Comparison of ENCODE assay signal across 8 mouse cellular contexts in genomic region chr13:62652681-62653368, GRCm38 (mm10). TPM values are rescaled to one million over a fixed set of nuclear protein-coding genes. Genes with fewer than 3 reads are reported as not detected.
A peak's percentile ranks its signal among the peaks of the same experiment; 100 is the strongest.
DNase-seq lines count a peak whose midpoint lies in the region; ATAC-seq and TF ChIP-seq lines count a peak whose summit lies in the region.
"Not testable (repeated sequence)": the region's sequence is repeated elsewhere in the genome, so short reads cannot be mapped to it uniquely, and the experiment has no call there.

No protein-coding gene starts in this region.

- H3K4me2 ChIP-seq in heart, embryonic 12.5 days, result peak overlapping the region; percentile 69
- peak overlapping the region; percentile 55 for H3K4me2 ChIP-seq in kidney, embryonic 16.5 days (replicated peaks; ENCODE audit: low read depth, low read length)

- ATAC-seq in heart, embryonic 12.5 days (ENCODE audit: insufficient number of reproducible peaks, low FRiP score), result peak; percentile 95
- peak; percentile 100 for ATAC-seq in kidney, embryonic 16.5 days (ENCODE audit: low FRiP score, low TSS enrichment)

- H3K79me3 ChIP-seq in C2C12 (ENCODE audit: low read depth), result not testable (repeated sequence)

- peak overlapping the region; percentile 56 for H3K9ac ChIP-seq in heart, embryonic 12.5 days
- H3K9ac ChIP-seq in kidney, embryonic 16.5 days (replicated peaks; ENCODE audit: low read length), result peak overlapping the region; percentile 64

- H3K27me3 ChIP-seq in C2C12 (ENCODE audit: control insufficient read depth, insufficient read depth, insufficient read length); erythroblast, embryonic 14.5 days (ENCODE audit: control insufficient read depth); heart, embryonic 12.5 days (replicated peaks); kidney, embryonic 16.5 days (ENCODE audit: insufficient read depth, low read length): not testable (repeated sequence)

- DNase-seq in brain, adult 2 months (ENCODE audit: low read depth, low spot score), result peak; percentile 90
- DNase-seq in liver, result peak; percentile 52
- DNase-seq in monocyte, adult 2 months (ENCODE audit: low read depth in 1 of 2, low spot score in 2 of 2), result peak; percentile 9 to 23
- DNase-seq in spleen, postnatal 36 days (ENCODE audit: low spot score in 2 of 2), result peak; percentile 76 to 77

- WGBS in heart, embryonic 12.5 days, result 1% methylated on average over 16 of the region's 16 CpGs
- WGBS in kidney, embryonic 16.5 days, result 1% methylated on average over 16 of the region's 16 CpGs

- peak overlapping the region; percentile 23 for H3K4me3 ChIP-seq in C2C12 (ENCODE audit: insufficient read depth, poor library complexity, severe bottlenecking)
- peak overlapping the region; percentile 62 for H3K4me3 ChIP-seq in erythroblast, embryonic 14.5 days (replicated peaks)
- H3K4me3 ChIP-seq in heart, embryonic 12.5 days, result peak overlapping the region; percentile 62
- H3K4me3 ChIP-seq in kidney, embryonic 16.5 days (ENCODE audit: low read length), result peak overlapping the region; percentile 57

- H3K79me2 ChIP-seq in C2C12 (ENCODE audit: control insufficient read depth, insufficient read depth), result not testable (repeated sequence)

- not testable (repeated sequence) for H3K9me3 ChIP-seq in erythroblast, embryonic 14.5 days (ENCODE audit: control insufficient read depth, low read length); heart, embryonic 12.5 days (replicated peaks); kidney, embryonic 16.5 days (ENCODE audit: low read length)

- not testable (repeated sequence) for H3ac ChIP-seq in C2C12 (ENCODE audit: control insufficient read depth, insufficient read length, low read depth)

- not testable (repeated sequence) for TF ChIP-seq CTCF in C2C12 (IDR thresholded peaks at IDR 0.05; ENCODE audit: control insufficient read depth, insufficient read depth, insufficient read length)

- not testable (repeated sequence) for H3K27ac ChIP-seq in heart, embryonic 12.5 days (ENCODE audit: poor library complexity, severe bottlenecking); kidney, embryonic 16.5 days (ENCODE audit: low read length)

- H3K4me1 ChIP-seq in erythroblast, embryonic 14.5 days (ENCODE audit: control insufficient read depth); heart, embryonic 12.5 days (replicated peaks); kidney, embryonic 16.5 days (ENCODE audit: insufficient read depth, low read length): not testable (repeated sequence)

- not testable (repeated sequence) for H3K36me3 ChIP-seq in C2C12 (ENCODE audit: control insufficient read depth, insufficient read depth); erythroblast, embryonic 14.5 days (ENCODE audit: control insufficient read depth); heart, embryonic 12.5 days; kidney, embryonic 16.5 days (ENCODE audit: insufficient read depth, low read length)

RNA-seq across cellular contexts. Expression of gene 6720489N17Rik, which starts 28.8 kb away (rescaled TPM):
- 0.49 TPM for polyA plus RNA-seq in C2C12 (2012; fragmentation: generic; extraction: Trizol)
- polyA plus RNA-seq in erythroblast, embryonic 14.5 days (2012), result not detected in 2 replicates
- 7.9 and 9.3 TPM in 2 replicates for polyA plus RNA-seq in heart, embryonic 12.5 days (2016; fragmentation: Nextera tagmentation; extraction: Ambion mirVana)
- 11.6 and 15.0 TPM in 2 replicates for polyA plus RNA-seq in kidney, embryonic 16.5 days (2015; fragmentation: Nextera tagmentation; extraction: Ambion mirVana)

Comparison
In these comparisons a context has a peak if more than half of its experiments do, and no peak if none do; other contexts are left out.
1. DNase-seq: peak in every context shown above with its lines; median percentile 90 in brain, adult 2 months; 76 in spleen, postnatal 36 days; 52 in liver; 16 in monocyte, adult 2 months.